Mouse (Mus musculus) MEL (cell line): ENCODE measurements around the gene Fgr. TPM values are rescaled to one million over a fixed set of nuclear protein-coding genes. Genes with fewer than 3 reads are reported as not detected.

ENCODE experiments used
- DNase-seq: peaks from one replicate; pipeline ENCODE4 v3.0.0; 2011; ENCODE audit warnings: low read depth, low spot score
- H3K27ac ChIP-seq: 2 replicates; pipeline ENCODE4 v1.5.1; 2012; ENCODE audit warnings: low read depth, mild to moderate bottlenecking, control low read depth, low read length, moderate library complexity; ENCODE audit not compliant: control insufficient read depth
- H3K27me3 ChIP-seq, 2 experiments: fragments of 150-350 bp in 1 of 2; sonication (generic) in 1 of 2; 2 replicates each; pipeline ENCODE4 v1.6.1; 2012; ENCODE audit warnings: low read length in 2 of 2, mild to moderate bottlenecking in 2 of 2, improper control_type of control experiment in 1 of 2, moderate library complexity in 1 of 2; ENCODE audit not compliant: insufficient read depth in 2 of 2, control insufficient read depth in 1 of 2
- H3K36me3 ChIP-seq, 2 experiments: 2 replicates each; pipeline ENCODE4 v1.6.1; 2012 to 2014; ENCODE audit warnings: low read length in 2 of 2, improper control_type of control experiment in 1 of 2, inconsistent platforms in 1 of 2, mild to moderate bottlenecking in 1 of 2; ENCODE audit not compliant: insufficient read depth in 2 of 2, control insufficient read depth in 1 of 2
- H3K4me1 ChIP-seq, 2 experiments: fragments of 150-350 bp in 1 of 2; sonication (generic) in 1 of 2; 2 replicates each; pipeline ENCODE4 v1.6.1; 2012; ENCODE audit warnings: low read length in 2 of 2, improper control_type of control experiment in 1 of 2, mild to moderate bottlenecking in 1 of 2; ENCODE audit not compliant: insufficient read depth in 2 of 2, control insufficient read depth in 1 of 2
- H3K4me3 ChIP-seq, 2 experiments: fragments of 150-350 bp in 1 of 2; sonication (generic) in 1 of 2; 2 replicates each; pipeline ENCODE4 v1.5.1; 2012; ENCODE audit warnings: low read depth in 2 of 2, low read length in 2 of 2, mild to moderate bottlenecking in 2 of 2, moderate library complexity in 2 of 2, control low read depth in 1 of 2, improper control_type of control experiment in 1 of 2; ENCODE audit not compliant: control insufficient read depth in 1 of 2, insufficient read depth in 1 of 2
- H3K79me2 ChIP-seq: 2 replicates; pipeline ENCODE4 v1.6.1; 2012; ENCODE audit warnings: mild to moderate bottlenecking, low read length, moderate library complexity; ENCODE audit not compliant: control insufficient read depth, poor library complexity, insufficient read depth
- H3K9ac ChIP-seq: 2 replicates; pipeline ENCODE4 v1.6.1; 2012; ENCODE audit warnings: low read depth, mild to moderate bottlenecking, control low read depth, low read length, moderate library complexity; ENCODE audit not compliant: control insufficient read depth, poor library complexity, severe bottlenecking
- H3K9me3 ChIP-seq: fragments of 150-350 bp; sonication (generic); replicated peaks from 2 replicates; pipeline ENCODE4 v1.6.1; 2012; ENCODE audit warnings: mild to moderate bottlenecking, low read length, improper control_type of control experiment, moderate library complexity; ENCODE audit not compliant: insufficient read depth
- BHLHE40 ChIP-seq: IDR thresholded peaks from 2 replicates; pipeline ENCODE4 v1.6.1; 2012; ENCODE audit warnings: low read depth, mild to moderate bottlenecking, inconsistent platforms, low read length, improper control_type of control experiment, borderline replicate concordance
- CHD1 ChIP-seq: IDR thresholded peaks from 2 replicates; pipeline ENCODE4 v1.6.1; 2012; ENCODE audit warnings: low read depth, mild to moderate bottlenecking, inconsistent platforms, low read length, improper control_type of control experiment
- CTCF ChIP-seq, 3 experiments: IDR thresholded peaks in 2 of 3; conservative IDR thresholded peaks in 1 of 3; 2 replicates each; pipeline ENCODE4 v1.5.1; 2011 to 2012; ENCODE audit warnings: low read length in 3 of 3, low read depth in 2 of 3, mild to moderate bottlenecking in 2 of 3, improper control_type of control experiment in 1 of 3, inconsistent platforms in 1 of 3, mixed read lengths in 1 of 3, moderate library complexity in 1 of 3; ENCODE audit not compliant: control insufficient read depth in 1 of 3, insufficient read depth in 1 of 3, poor library complexity in 1 of 3, severe bottlenecking in 1 of 3
- E2F4 ChIP-seq: IDR thresholded peaks from 2 replicates; pipeline ENCODE4 v1.6.1; 2011; ENCODE audit warnings: low read depth, low read length, improper control_type of control experiment, borderline replicate concordance
- ELF1 ChIP-seq: IDR thresholded peaks from 2 replicates; pipeline ENCODE4 v1.6.1; 2014; ENCODE audit warnings: low read depth, mild to moderate bottlenecking, inconsistent platforms, low read length, improper control_type of control experiment, moderate library complexity
- EP300 ChIP-seq, 2 experiments: IDR thresholded peaks; 2 replicates each; pipeline ENCODE4 v1.6.1; 2011; ENCODE audit warnings: improper control_type of control experiment in 2 of 2, low read length in 2 of 2, low read depth in 1 of 2, mild to moderate bottlenecking in 1 of 2
- ETS1 ChIP-seq: IDR thresholded peaks from 2 replicates; pipeline ENCODE4 v1.6.1; 2012; ENCODE audit warnings: low read depth, mild to moderate bottlenecking, inconsistent platforms, low read length, improper control_type of control experiment, moderate library complexity
- GABPA ChIP-seq: IDR thresholded peaks from 2 replicates; pipeline ENCODE4 v1.6.1; 2012; ENCODE audit warnings: low read depth, mild to moderate bottlenecking, inconsistent platforms, low read length, improper control_type of control experiment, moderate library complexity
- GATA1 ChIP-seq: IDR thresholded peaks from 2 replicates; pipeline ENCODE4 v1.6.1; 2011; ENCODE audit warnings: low read depth, low read length, improper control_type of control experiment
- HCFC1 ChIP-seq: IDR thresholded peaks from 2 replicates; pipeline ENCODE4 v1.6.1; 2012; ENCODE audit warnings: low read depth, mild to moderate bottlenecking, inconsistent platforms, low read length, improper control_type of control experiment, moderate library complexity
- MAFK ChIP-seq: IDR thresholded peaks from 2 replicates; pipeline ENCODE4 v1.6.1; 2011; ENCODE audit warnings: low read depth, mild to moderate bottlenecking, low read length, improper control_type of control experiment, borderline replicate concordance
- MAX ChIP-seq: IDR thresholded peaks from 2 replicates; pipeline ENCODE4 v1.6.1; 2011; ENCODE audit warnings: low read length, improper control_type of control experiment
- MAZ ChIP-seq: IDR thresholded peaks from 2 replicates; pipeline ENCODE4 v1.6.1; 2012; ENCODE audit warnings: low read depth, mild to moderate bottlenecking, inconsistent platforms, low read length, improper control_type of control experiment
- MEF2A ChIP-seq: IDR thresholded peaks from 2 replicates; pipeline ENCODE4 v1.6.1; 2014; ENCODE audit warnings: low read depth, mild to moderate bottlenecking, inconsistent platforms, low read length, improper control_type of control experiment; ENCODE audit not compliant: poor library complexity, insufficient replicate concordance, severe bottlenecking; ENCODE audit errors: extremely low read depth
- MXI1 ChIP-seq: IDR thresholded peaks from 2 replicates; pipeline ENCODE4 v1.6.1; 2011; ENCODE audit warnings: mild to moderate bottlenecking, low read depth, low read length, improper control_type of control experiment
- MYB ChIP-seq: IDR thresholded peaks from 2 replicates; pipeline ENCODE4 v1.6.1; 2011; ENCODE audit warnings: mild to moderate bottlenecking, low read depth, low read length, improper control_type of control experiment
- MYC ChIP-seq: IDR thresholded peaks from 2 replicates; pipeline ENCODE4 v1.6.1; 2011; ENCODE audit warnings: low read depth, mild to moderate bottlenecking, low read length, improper control_type of control experiment, moderate library complexity
- NELFE ChIP-seq: IDR thresholded peaks from 2 replicates; pipeline ENCODE4 v1.6.1; 2011; ENCODE audit warnings: low read depth, low read length, improper control_type of control experiment
- POLR2AphosphoS2 ChIP-seq: IDR thresholded peaks from 2 replicates; pipeline ENCODE4 v1.6.1; 2011; ENCODE audit warnings: low read length, improper control_type of control experiment
- RAD21 ChIP-seq: IDR thresholded peaks from 2 replicates; pipeline ENCODE4 v1.6.1; 2011; ENCODE audit warnings: mild to moderate bottlenecking, low read depth, low read length, improper control_type of control experiment
- RCOR1 ChIP-seq: IDR thresholded peaks from 2 replicates; pipeline ENCODE4 v1.6.1; 2012; ENCODE audit warnings: low read depth, mild to moderate bottlenecking, inconsistent platforms, low read length, improper control_type of control experiment
- SIN3A ChIP-seq: IDR thresholded peaks from 2 replicates; pipeline ENCODE4 v1.6.1; 2012; ENCODE audit warnings: low read length, improper control_type of control experiment, inconsistent platforms
- SMC3 ChIP-seq: IDR thresholded peaks from 2 replicates; pipeline ENCODE4 v1.6.1; 2011; ENCODE audit warnings: low read depth, low read length, improper control_type of control experiment
- TAL1 ChIP-seq: IDR thresholded peaks from 2 replicates; pipeline ENCODE4 v1.6.1; 2012; ENCODE audit warnings: mild to moderate bottlenecking, inconsistent platforms, low read length, moderate library complexity, mixed read lengths
- TCF12 ChIP-seq: IDR thresholded peaks from 2 replicates; pipeline ENCODE4 v1.6.1; 2014; ENCODE audit warnings: low read depth, mild to moderate bottlenecking, inconsistent platforms, low read length, improper control_type of control experiment, moderate library complexity
- ZC3H11A ChIP-seq: IDR thresholded peaks from 2 replicates; pipeline ENCODE4 v1.6.1; 2012; ENCODE audit warnings: low read depth, mild to moderate bottlenecking, inconsistent platforms, low read length, improper control_type of control experiment
- ZNF384 ChIP-seq: IDR thresholded peaks from 2 replicates; pipeline ENCODE4 v1.6.1; 2012; ENCODE audit warnings: low read depth, mild to moderate bottlenecking, inconsistent platforms, low read length, improper control_type of control experiment
- polyA plus RNA-seq, 2 experiments: library from polyadenylated mRNA; stranded (reverse) in 1 of 2; unstranded in 1 of 2; fragments of >175 nt in 1 of 2; fragments of >200 nt in 1 of 2; gene quantifications; 2 replicates each; pipeline versions ENCODE4 v1.2.1 to v1.2.4; 2012; ENCODE audit warnings: low replicate concordance in 2 of 2, low read depth in 1 of 2; ENCODE audit not compliant: insufficient read length in 2 of 2, insufficient read depth in 1 of 2, missing spikeins in 1 of 2
- total RNA-seq: library from RNA; depleted of rRNA; stranded (reverse); fragments of 300-350 nt; gene quantifications from 2 replicates; pipeline ENCODE4 v1.2.3, GENCODE M21; 2012

The Fgr gene
- total and polyA plus RNA-seq, 3 experiments: not detected

DNA sequence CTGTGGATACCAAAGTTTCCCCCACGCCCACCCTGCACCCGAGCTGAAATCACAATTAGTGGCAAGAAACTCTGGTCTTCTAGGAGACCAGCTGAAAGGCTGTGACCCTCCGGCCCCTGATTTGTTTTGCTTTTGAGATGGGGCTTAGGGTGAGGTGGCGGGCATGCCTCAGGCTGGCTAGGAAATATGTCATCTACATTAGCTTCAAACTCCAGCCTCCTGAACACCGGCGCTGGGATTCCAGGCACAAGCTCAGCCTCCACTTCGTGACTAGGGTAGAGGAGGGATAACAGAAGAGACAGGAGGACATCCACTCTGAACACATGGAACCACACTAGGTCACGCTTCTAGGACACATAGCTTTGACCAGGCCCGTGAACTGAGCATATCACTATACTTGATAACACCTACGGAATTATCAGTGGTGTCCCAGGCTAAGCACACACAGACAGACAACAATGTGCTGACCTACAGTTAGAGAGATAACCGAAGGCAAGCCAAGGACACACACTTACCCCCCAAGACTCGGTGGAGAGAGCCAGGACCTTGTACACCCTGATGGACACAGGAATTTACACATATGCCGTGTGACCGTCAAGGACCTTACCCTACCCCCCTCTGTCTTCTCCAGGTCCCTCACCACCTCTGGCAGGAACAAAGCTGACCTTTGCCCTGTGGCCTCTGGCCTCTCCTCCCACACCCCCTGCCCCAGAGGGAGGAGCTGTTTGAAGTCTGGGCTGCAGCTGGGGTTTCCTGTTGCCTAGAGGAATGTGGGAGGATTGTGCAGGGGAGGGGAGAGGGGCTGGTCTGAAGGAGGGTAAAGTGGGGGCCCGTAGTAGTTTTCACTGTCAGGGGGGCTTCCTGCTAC, 33.9 kb downstream of the Fgr start:
- Histone ChIP-seq H3K36me3 (peaks cover 0 to 1% of the 10 kb centered on the region in 2 experiments; a peak in 2 of 4 replicates), H3K27ac (no peak overlapping the region), H3K27me3 (no peaks in the 10 kb centered on the region; a peak in 1 of 4 replicates), H3K9ac (no peak overlapping the region), H3K9me3 (no peaks in the 10 kb centered on the region), H3K4me1 (peaks cover 8 to 13% of the 10 kb centered on the region in 2 experiments; a peak in 2 of 4 replicates), H3K79me2 (no peaks in the 10 kb centered on the region; the same call in 1 of the 2 replicates), H3K4me3 (no peak overlapping the region)
- DNase-seq: peak; percentile 40
- peak; percentile 46; the same call in 1 of the 2 replicates for TF ChIP-seq MAX
- 0 out of 2 replicates have a peak, but pooled peaks have one; percentile 25 for TF ChIP-seq MXI1
- no peak for TF ChIP-seq RCOR1
- 0 out of 2 replicates have a peak, but pooled peaks have one; percentile 18 for TF ChIP-seq MYC
- TF ChIP-seq EP300 (IDR thresholded peaks at IDR 0.05; ENCODE audit: low read depth in 1 of 2, low read length in 2 of 2): peak; percentile 76 to 87
- TF ChIP-seq ETS1: peak; percentile 52; the same call in 1 of the 2 replicates
- TF ChIP-seq BHLHE40: peak; percentile 72
- peak; percentile 86 for TF ChIP-seq TCF12
- TF ChIP-seq GATA1: peak; percentile 79
- TF ChIP-seq TAL1: peak; percentile 74
- TF ChIP-seq CTCF (IDR thresholded peaks at IDR 0.05 in 2 of 3, conservative IDR thresholded peaks at IDR 0.05 in 1 of 3; ENCODE audit: control insufficient read depth in 1 of 3, insufficient read depth in 1 of 3, low read depth in 2 of 3, low read length in 3 of 3, poor library complexity in 1 of 3, severe bottlenecking in 1 of 3): no peak

DNA sequence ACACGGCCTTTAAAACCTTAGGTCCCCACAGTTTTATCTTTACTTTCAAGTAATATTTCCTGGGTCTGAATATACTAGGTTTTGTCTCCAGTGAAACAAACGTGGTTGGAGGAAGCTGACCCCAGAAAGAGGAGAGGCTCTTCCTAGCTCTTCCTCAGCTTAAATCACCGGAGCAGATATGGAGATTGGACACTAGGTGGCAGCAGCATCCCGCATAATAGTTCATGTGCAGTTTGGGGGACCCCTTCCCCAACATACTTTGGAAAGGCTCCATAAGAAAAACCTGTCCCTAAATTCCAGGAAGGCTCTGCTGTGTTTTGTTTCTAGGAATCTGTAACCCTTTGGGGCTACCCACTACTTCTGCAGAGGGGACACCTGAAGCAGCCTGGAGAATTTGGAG, 35.2 kb downstream of the Fgr start:
- DNase-seq: peak; percentile 77
- no peaks in the 10 kb centered on the region for H3K27me3 ChIP-seq
- peak; percentile 53; the same call in 1 of the 2 replicates for TF ChIP-seq SIN3A
- no peak for TF ChIP-seq ELF1
- TF ChIP-seq ETS1: no peak
- peak; percentile 72 for TF ChIP-seq ZC3H11A
- TF ChIP-seq ZNF384: no peak
- TF ChIP-seq GABPA: no peak
- TF ChIP-seq MAZ: 0 out of 2 replicates have a peak, but pooled peaks have one; percentile 44
- no peak for TF ChIP-seq E2F4
- peak; percentile 71 to 97 (median 83) for TF ChIP-seq CTCF (IDR thresholded peaks at IDR 0.05 in 2 of 3, conservative IDR thresholded peaks at IDR 0.05 in 1 of 3; ENCODE audit: control insufficient read depth in 1 of 3, insufficient read depth in 1 of 3, low read depth in 2 of 3, low read length in 3 of 3, poor library complexity in 1 of 3, severe bottlenecking in 1 of 3)
- no peak for TF ChIP-seq POLR2AphosphoS2
- peak; percentile 99 for TF ChIP-seq RAD21
- TF ChIP-seq TAL1: no peak
- no peak for TF ChIP-seq MAFK
- TF ChIP-seq MEF2A: no peak
- TF ChIP-seq CHD1: no peak
- TF ChIP-seq SMC3: peak; percentile 83
- no peak for TF ChIP-seq NELFE
- no peak for TF ChIP-seq MYB
- TF ChIP-seq MXI1: no peak
- no peak for TF ChIP-seq HCFC1
- H3K9ac ChIP-seq: no peak overlapping the region
- peaks cover 8 to 13% of the 10 kb centered on the region in 2 experiments; a peak in 2 of 4 replicates for H3K4me1 ChIP-seq
- H3K79me2 ChIP-seq: no peaks in the 10 kb centered on the region; the same call in 1 of the 2 replicates
- H3K9me3 ChIP-seq: no peaks in the 10 kb centered on the region
- no peak overlapping the region for H3K4me3 ChIP-seq
- H3K36me3 ChIP-seq: peaks cover 0 to 3% of the 10 kb centered on the region in 2 experiments; a peak in 2 of 4 replicates
- H3K27ac ChIP-seq: no peak overlapping the region
